Mouse (Mus musculus): Measurements from ENCODE around the gene Prm2. TPM values are rescaled to one million over a fixed set of nuclear protein-coding genes. Genes with fewer than 3 reads are reported as not detected.
"Not testable (repeated sequence)": the region's sequence is repeated elsewhere in the genome, so short reads cannot be mapped to it uniquely, and the experiment has no call there.

The Prm2 gene
- polyA plus RNA-seq, 1 experiment from 2014 or later = not detected

DNA sequence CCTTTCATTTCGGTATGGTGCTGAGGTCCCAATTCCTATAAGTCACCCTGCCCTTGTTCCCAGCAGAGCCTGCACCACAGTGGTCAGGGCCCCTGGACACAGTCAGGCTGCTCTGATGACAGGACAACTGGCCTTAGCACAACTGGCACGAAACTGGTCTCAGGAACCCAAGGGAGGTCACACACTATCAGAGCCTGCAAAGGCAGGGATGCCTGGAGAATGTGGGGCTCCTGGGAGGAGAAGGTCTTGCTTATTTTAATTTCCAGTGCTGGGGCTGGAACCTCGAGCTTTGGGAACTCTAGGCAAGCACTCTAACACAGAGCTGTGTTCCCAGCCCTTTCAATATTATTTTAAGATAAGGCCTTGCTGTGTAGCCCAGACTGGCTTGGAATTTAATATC is 24.0 kb upstream of the Prm2 start:
- no peak for DNase-seq (ENCODE audit: low spot score)
- no peak overlapping the region for H3K4me3 ChIP-seq (ENCODE audit: low read depth, low read length)
- H3K9me3 ChIP-seq (ENCODE audit: control insufficient read depth, low read length) = no peaks in the 10 kb centered on the region
- no peak overlapping the region for H3K4me2 ChIP-seq (replicated peaks; ENCODE audit: low read depth, low read length)
- H3K27me3 ChIP-seq (ENCODE audit: control insufficient read depth, insufficient read depth, low read length) = no peaks in the 10 kb centered on the region
- WGBS = 71% methylated on average over 3 of the region's 3 CpGs
- no peak overlapping the region for H3K27ac ChIP-seq (ENCODE audit: low read depth, low read length)
- no peaks in the 10 kb centered on the region for H3K36me3 ChIP-seq (ENCODE audit: control insufficient read depth, insufficient read depth, low read length)
- H3K4me1 ChIP-seq (replicated peaks; ENCODE audit: control insufficient read depth, insufficient read depth, low read length) = no peaks in the 10 kb centered on the region
- no peak for ATAC-seq (ENCODE audit: low FRiP score)
- no peak overlapping the region for H3K9ac ChIP-seq (ENCODE audit: low read depth, low read length)

GRCm38 (mm10) chr16:10818579-10819135 is 22.7 kb upstream of the Prm2 start:
- no peak overlapping the region for H3K9ac ChIP-seq (ENCODE audit: low read depth, low read length)
- no peak overlapping the region for H3K27ac ChIP-seq (ENCODE audit: low read depth, low read length)
- no peaks in the 10 kb centered on the region for H3K9me3 ChIP-seq (ENCODE audit: control insufficient read depth, low read length)
- ATAC-seq (ENCODE audit: low FRiP score) (no peak), DNase-seq (ENCODE audit: low spot score) (no peak)
- no peak overlapping the region for H3K4me3 ChIP-seq (ENCODE audit: low read depth, low read length)
- no peaks in the 10 kb centered on the region for H3K36me3 ChIP-seq (ENCODE audit: control insufficient read depth, insufficient read depth, low read length)
- H3K27me3 ChIP-seq (ENCODE audit: control insufficient read depth, insufficient read depth, low read length) = no peaks in the 10 kb centered on the region
- H3K4me2 ChIP-seq (replicated peaks; ENCODE audit: low read depth, low read length) = no peak overlapping the region
- no peaks in the 10 kb centered on the region for H3K4me1 ChIP-seq (replicated peaks; ENCODE audit: control insufficient read depth, insufficient read depth, low read length)
- WGBS = 76% methylated on average over 4 of the region's 4 CpGs

DNA sequence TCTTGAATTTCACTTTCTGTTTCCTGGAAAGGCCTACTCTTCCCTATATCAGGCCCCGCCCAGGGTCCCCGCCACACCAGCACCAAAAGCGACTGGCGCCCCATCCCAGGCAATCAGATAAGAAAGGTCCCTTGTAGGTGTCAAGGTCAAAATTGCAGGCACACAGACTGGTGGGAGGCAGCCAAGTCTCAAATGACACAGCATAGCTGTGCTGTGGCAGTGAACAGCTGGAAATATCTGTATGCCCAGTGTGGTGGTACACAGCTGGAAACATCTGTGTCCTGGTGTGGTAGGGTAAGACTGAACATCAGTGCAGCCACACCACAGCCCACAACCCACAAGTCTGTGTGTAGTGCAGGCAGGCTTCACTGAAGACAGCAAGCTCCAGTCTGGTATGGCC is 18.9 kb upstream of the Prm2 start:
- ATAC-seq (ENCODE audit: low FRiP score) (no peak), DNase-seq (ENCODE audit: low spot score) (no peak)
- H3K27ac ChIP-seq (ENCODE audit: low read depth, low read length) = no peak overlapping the region
- H3K27me3 ChIP-seq (ENCODE audit: control insufficient read depth, insufficient read depth, low read length) = no peaks in the 10 kb centered on the region
- no peaks in the 10 kb centered on the region for H3K4me1 ChIP-seq (replicated peaks; ENCODE audit: control insufficient read depth, insufficient read depth, low read length)
- H3K4me2 ChIP-seq (replicated peaks; ENCODE audit: low read depth, low read length) = no peak overlapping the region
- no peak overlapping the region for H3K4me3 ChIP-seq (ENCODE audit: low read depth, low read length)
- WGBS = 86% methylated on average over 4 of the region's 4 CpGs
- H3K9ac ChIP-seq (ENCODE audit: low read depth, low read length) = no peak overlapping the region
- H3K36me3 ChIP-seq (ENCODE audit: control insufficient read depth, insufficient read depth, low read length) = no peaks in the 10 kb centered on the region
- no peaks in the 10 kb centered on the region for H3K9me3 ChIP-seq (ENCODE audit: control insufficient read depth, low read length)

DNA sequence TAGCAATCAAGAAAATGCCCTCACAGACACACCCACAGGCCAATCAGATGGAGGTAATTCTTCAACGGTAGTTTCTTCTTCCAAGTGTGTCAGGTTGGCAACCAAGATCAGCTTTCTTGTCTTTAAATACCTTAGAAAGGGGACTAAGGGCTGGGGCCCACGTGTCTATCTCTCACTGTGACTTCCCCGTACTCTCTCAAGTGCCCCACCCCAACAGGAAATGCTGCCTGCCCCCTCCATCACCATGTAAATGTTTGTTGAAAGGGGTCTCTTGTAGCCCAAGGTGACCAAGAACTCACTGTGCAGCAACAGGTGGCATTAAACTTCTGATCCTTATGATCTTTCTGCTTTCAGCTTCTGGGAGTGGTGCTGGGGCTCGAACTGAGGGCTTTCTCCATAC is 17.8 kb upstream of the Prm2 start:
- no peak overlapping the region for H3K4me3 ChIP-seq (ENCODE audit: low read depth, low read length)
- no peak overlapping the region for H3K9ac ChIP-seq (ENCODE audit: low read depth, low read length)
- no peak for ATAC-seq (ENCODE audit: low FRiP score)
- H3K27ac ChIP-seq (ENCODE audit: low read depth, low read length) = no peak overlapping the region
- no peak for DNase-seq (ENCODE audit: low spot score)
- no peaks in the 10 kb centered on the region for H3K9me3 ChIP-seq (ENCODE audit: control insufficient read depth, low read length)
- no peaks in the 10 kb centered on the region for H3K36me3 ChIP-seq (ENCODE audit: control insufficient read depth, insufficient read depth, low read length)
- WGBS = 77% methylated on average over 4 of the region's 4 CpGs
- H3K4me1 ChIP-seq (replicated peaks; ENCODE audit: control insufficient read depth, insufficient read depth, low read length) = no peaks in the 10 kb centered on the region
- no peak overlapping the region for H3K4me2 ChIP-seq (replicated peaks; ENCODE audit: low read depth, low read length)
- no peaks in the 10 kb centered on the region for H3K27me3 ChIP-seq (ENCODE audit: control insufficient read depth, insufficient read depth, low read length)

DNA sequence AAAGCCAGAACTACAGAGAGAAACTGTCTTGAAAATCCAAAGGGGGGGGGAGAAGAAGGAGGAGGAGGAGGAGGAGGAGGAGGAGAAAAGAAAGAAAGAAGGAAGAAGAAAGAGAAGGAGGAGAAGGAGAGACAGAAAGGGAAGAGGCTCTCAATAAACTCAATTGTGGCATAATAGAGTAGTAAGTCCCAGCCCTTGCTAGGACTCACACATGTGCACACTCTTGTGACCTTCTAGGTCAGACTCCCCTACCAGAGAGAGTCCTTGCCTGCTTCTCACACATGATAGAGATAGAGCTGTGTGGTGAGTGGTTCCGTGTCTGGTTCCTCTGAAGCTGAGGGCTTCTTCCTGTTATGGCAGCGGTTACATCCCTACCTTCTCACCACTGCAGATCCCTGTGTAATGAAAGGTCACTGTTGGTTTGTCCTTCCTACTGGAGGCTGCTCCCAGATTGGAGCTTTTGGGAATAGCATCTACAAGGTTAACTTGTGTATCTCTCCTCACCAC is 17.0 kb upstream of the Prm2 start, which contains the start of gene Gm11172:
TSS of gene Gm11172 (plus strand) at position 51 of the 507 bp plus-strand sequence.
- no peaks in the 10 kb centered on the region for H3K36me3 ChIP-seq (ENCODE audit: control insufficient read depth, insufficient read depth, low read length)
- no peak for DNase-seq (ENCODE audit: low spot score)
- no peak for ATAC-seq (ENCODE audit: low FRiP score)
- no peaks in the 10 kb centered on the region for H3K4me1 ChIP-seq (replicated peaks; ENCODE audit: control insufficient read depth, insufficient read depth, low read length)
- no peak within 1 kb of the TSS for H3K4me3 ChIP-seq (ENCODE audit: low read depth, low read length)
- 95% methylated on average over 2 of the region's 2 CpGs for WGBS
- H3K27ac ChIP-seq (ENCODE audit: low read depth, low read length) = no peak within 1 kb of the TSS
- H3K9ac ChIP-seq (ENCODE audit: low read depth, low read length) = no peak within 1 kb of the TSS
- H3K9me3 ChIP-seq (ENCODE audit: control insufficient read depth, low read length) = no peaks in the 10 kb centered on the region
- no peak within 1 kb of the TSS for H3K4me2 ChIP-seq (replicated peaks; ENCODE audit: low read depth, low read length)
- no peaks in the 10 kb centered on the region for H3K27me3 ChIP-seq (ENCODE audit: control insufficient read depth, insufficient read depth, low read length)

- no peak for ATAC-seq (ENCODE audit: low FRiP score)
- H3K9ac ChIP-seq (ENCODE audit: low read depth, low read length) = no peak overlapping the region
- WGBS = 91% methylated on average over 1 of the region's 1 CpGs
- no peaks in the 10 kb centered on the region for H3K27me3 ChIP-seq (ENCODE audit: control insufficient read depth, insufficient read depth, low read length)
- no peaks in the 10 kb centered on the region for H3K4me1 ChIP-seq (replicated peaks; ENCODE audit: control insufficient read depth, insufficient read depth, low read length)
- H3K36me3 ChIP-seq (ENCODE audit: control insufficient read depth, insufficient read depth, low read length) = no peaks in the 10 kb centered on the region
- H3K27ac ChIP-seq (ENCODE audit: low read depth, low read length) = no peak overlapping the region
- no peaks in the 10 kb centered on the region for H3K9me3 ChIP-seq (ENCODE audit: control insufficient read depth, low read length)
- no peak overlapping the region for H3K4me3 ChIP-seq (ENCODE audit: low read depth, low read length)
- H3K4me2 ChIP-seq (replicated peaks; ENCODE audit: low read depth, low read length) = no peak overlapping the region
- DNase-seq (ENCODE audit: low spot score) = no peak
These were observed 14.4 kb upstream of the Prm2 start for GRCm38 (mm10) chr16:10810376-10810775.

DNA sequence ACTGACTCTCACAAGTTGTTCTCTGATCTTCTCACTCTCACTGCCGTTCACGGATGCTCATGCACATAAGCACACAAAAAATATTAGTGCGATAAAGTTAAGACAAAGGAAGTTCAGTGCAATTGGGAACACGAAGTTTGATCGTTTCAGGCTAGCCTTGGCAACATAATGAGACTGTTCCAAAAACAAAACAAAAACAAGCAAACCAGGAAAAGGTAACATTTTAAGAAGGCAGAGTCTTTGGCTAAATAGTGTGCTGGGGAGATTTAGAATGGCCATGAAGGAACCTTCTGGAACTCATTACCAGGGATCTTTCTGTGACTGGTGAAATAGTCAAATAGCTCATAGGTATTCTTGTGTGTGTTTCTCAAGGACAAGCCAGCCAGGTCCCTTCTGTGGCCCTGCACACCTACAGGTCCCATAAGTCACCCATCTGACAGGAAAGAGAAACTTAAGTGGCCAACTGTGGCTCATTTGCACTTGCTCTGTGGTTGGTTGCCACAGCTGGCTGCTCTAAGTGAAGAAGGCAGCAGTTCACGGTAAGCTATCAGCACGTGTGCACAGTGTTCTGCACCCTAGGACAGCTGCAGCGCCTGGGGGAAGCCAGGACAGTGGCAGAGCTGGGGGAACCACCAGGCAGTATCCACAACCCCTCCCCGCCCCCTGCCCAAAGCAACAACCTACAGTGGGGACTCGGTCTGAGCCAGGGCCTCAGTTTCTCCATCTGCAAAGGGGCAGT is 10.0 kb upstream of the Prm2 start, which contains the start of gene Prm1:
TSS of gene Prm1 (minus strand) at position 51 of the 739 bp plus-strand sequence.
- H3K4me1 ChIP-seq (replicated peaks; ENCODE audit: control insufficient read depth, insufficient read depth, low read length) = no peaks in the 10 kb centered on the region
- H3K9me3 ChIP-seq (ENCODE audit: control insufficient read depth, low read length) = no peaks in the 10 kb centered on the region
- ATAC-seq (ENCODE audit: low FRiP score) = no peak
- no peak within 1 kb of the TSS for H3K9ac ChIP-seq (ENCODE audit: low read depth, low read length)
- 80% methylated on average over 10 of the region's 10 CpGs for WGBS
- no peaks in the 10 kb centered on the region for H3K27me3 ChIP-seq (ENCODE audit: control insufficient read depth, insufficient read depth, low read length)
- no peaks in the 10 kb centered on the region for H3K36me3 ChIP-seq (ENCODE audit: control insufficient read depth, insufficient read depth, low read length)
- no peak within 1 kb of the TSS for H3K4me2 ChIP-seq (replicated peaks; ENCODE audit: low read depth, low read length)
- H3K27ac ChIP-seq (ENCODE audit: low read depth, low read length) = no peak within 1 kb of the TSS
- DNase-seq (ENCODE audit: low spot score) = no peak
- H3K4me3 ChIP-seq (ENCODE audit: low read depth, low read length) = no peak within 1 kb of the TSS

DNA sequence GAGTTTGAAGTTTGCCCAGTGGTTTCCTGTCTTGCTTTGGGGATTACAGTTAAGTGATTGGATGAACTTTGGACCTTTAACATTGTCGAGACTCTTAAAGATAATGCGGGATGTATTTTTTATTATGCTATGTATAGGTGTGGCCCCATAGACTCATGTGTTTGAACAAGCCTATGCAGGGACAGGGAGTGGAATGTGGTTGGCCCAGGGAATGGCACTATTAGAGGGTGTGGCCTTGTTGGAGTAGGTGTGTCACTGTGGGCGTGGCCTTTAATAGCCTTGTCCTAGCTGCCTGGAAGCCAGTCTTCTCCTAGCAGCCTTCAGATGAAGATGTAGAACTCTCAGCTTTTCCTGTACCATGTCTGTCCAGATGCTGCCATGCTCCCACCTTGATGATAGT is 6.5 kb upstream of the Prm2 start:
- not testable (repeated sequence) for H3K27me3 ChIP-seq (ENCODE audit: control insufficient read depth, insufficient read depth, low read length); H3K4me3 ChIP-seq (ENCODE audit: low read depth, low read length); H3K4me1 ChIP-seq (replicated peaks; ENCODE audit: control insufficient read depth, insufficient read depth, low read length); H3K27ac ChIP-seq (ENCODE audit: low read depth, low read length); H3K36me3 ChIP-seq (ENCODE audit: control insufficient read depth, insufficient read depth, low read length); H3K9ac ChIP-seq (ENCODE audit: low read depth, low read length); DNase-seq (ENCODE audit: low spot score); ATAC-seq (ENCODE audit: low FRiP score); H3K4me2 ChIP-seq (replicated peaks; ENCODE audit: low read depth, low read length); H3K9me3 ChIP-seq (ENCODE audit: control insufficient read depth, low read length)
- 88% methylated on average over 3 of the region's 3 CpGs for WGBS

- no peaks in the 10 kb centered on the region for H3K9me3 ChIP-seq (ENCODE audit: control insufficient read depth, low read length)
- H3K27ac ChIP-seq (ENCODE audit: low read depth, low read length) = no peak within 1 kb of the TSS
- H3K9ac ChIP-seq (ENCODE audit: low read depth, low read length) = no peak within 1 kb of the TSS
- H3K4me3 ChIP-seq (ENCODE audit: low read depth, low read length) = no peak within 1 kb of the TSS
- DNase-seq (ENCODE audit: low spot score) (no peak), ATAC-seq (ENCODE audit: low FRiP score) (no peak)
- no peaks in the 10 kb centered on the region for H3K27me3 ChIP-seq (ENCODE audit: control insufficient read depth, insufficient read depth, low read length)
- no peaks in the 10 kb centered on the region for H3K36me3 ChIP-seq (ENCODE audit: control insufficient read depth, insufficient read depth, low read length)
- H3K4me1 ChIP-seq (replicated peaks; ENCODE audit: control insufficient read depth, insufficient read depth, low read length) = no peaks in the 10 kb centered on the region; the same call in 1 of the 2 replicates
- no peak within 1 kb of the TSS for H3K4me2 ChIP-seq (replicated peaks; ENCODE audit: low read depth, low read length)
- 73% methylated on average over 9 of the region's 9 CpGs for WGBS
These were observed 5.2 kb downstream of the Prm2 start, which contains the start of gene Prm3 for GRCm38 (mm10) chr16:10790702-10791101. TSS of gene Prm3 (minus strand) at chr16:10790914.
